Mouse (Mus musculus): ENCODE measurements at regions not wholly inside any gene's neighbourhood (a gene's known extent, or its start where the extent isn't known, plus 50 kb on each side); places are given as distances from the start of the nearest gene placed in this dataset.

DNA sequence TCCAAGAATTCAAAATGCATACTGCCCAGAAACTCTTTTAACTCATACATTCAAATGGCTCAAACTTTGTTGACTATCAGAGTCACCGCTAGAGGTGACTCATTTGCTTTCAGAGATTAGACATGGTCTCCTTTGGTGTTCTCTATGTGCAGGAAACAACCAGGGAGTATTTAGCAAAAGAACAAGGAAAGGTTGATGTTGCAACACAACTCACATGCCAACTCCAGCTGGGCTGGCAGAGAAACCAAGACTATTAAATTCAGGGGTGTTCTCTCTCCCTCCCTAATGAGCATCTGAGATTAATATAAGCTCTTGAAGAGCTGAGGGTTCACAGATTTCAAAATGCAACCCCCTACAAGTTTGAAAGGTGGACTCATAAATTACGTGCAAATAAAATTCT lies 262.0 kb upstream of the N6amt1 start:
- 0 out of 4 replicates have a peak, but pooled peaks of 1 of the 2 experiments have one; percentile 1 for TF ChIP-seq CTCF (conservative IDR thresholded peaks at IDR 0.05 in 1 of 2, IDR thresholded peaks at IDR 0.05 in 1 of 2; ENCODE audit: low read depth in 2 of 2, low read length in 2 of 2)
- TF ChIP-seq BHLHE40 (IDR thresholded peaks at IDR 0.05; ENCODE audit: low read depth, low read length): no peak
- no peak for TF ChIP-seq POLR2A (IDR thresholded peaks at IDR 0.05; ENCODE audit: low read depth, low read length)
- no peak for TF ChIP-seq USF2 (conservative IDR thresholded peaks at IDR 0.05; ENCODE audit: low read depth, low read length)
- TF ChIP-seq HCFC1 (IDR thresholded peaks at IDR 0.05; ENCODE audit: low read depth, low read length): no peak
- TF ChIP-seq TCF12 (IDR thresholded peaks at IDR 0.05; ENCODE audit: low read depth, low read length): no peak
- no peak for TF ChIP-seq JUND (conservative IDR thresholded peaks at IDR 0.05; ENCODE audit: low read depth, low read length)
- no peak for TF ChIP-seq EP300 (IDR thresholded peaks at IDR 0.05; ENCODE audit: low read length)
- TF ChIP-seq USF1 (IDR thresholded peaks at IDR 0.05; ENCODE audit: low read depth, low read length): no peak
- no peak for TF ChIP-seq NRF1 (IDR thresholded peaks at IDR 0.05; ENCODE audit: low read depth, low read length)

All from CH12.LX (cell line).